In the genomic region with DNA sequence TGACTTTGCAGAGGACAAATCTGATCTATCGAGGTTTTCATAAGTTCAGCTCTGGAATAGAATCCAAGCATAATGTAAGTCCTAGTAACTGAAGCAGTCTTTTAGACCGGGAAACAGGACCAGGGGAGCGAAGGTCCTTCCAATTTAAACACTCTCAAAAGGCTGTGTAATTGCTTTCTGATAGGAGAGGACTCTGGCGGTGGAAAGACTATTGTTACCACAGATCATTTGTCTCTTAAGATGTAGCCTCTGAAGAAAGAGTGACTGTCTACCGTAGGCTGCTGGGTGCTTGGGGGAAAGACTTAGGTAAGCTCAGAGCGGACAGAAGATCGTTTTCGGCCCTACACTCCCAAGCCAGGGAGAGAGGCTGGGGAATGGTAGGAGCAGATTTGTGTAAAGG, we compare ENCODE assay signal across 20 mouse cellular contexts.
"Had no signal": no experiment of that assay in that cellular context is flagged by ENCODE, and none has a peak within 500 bp of the region (broad histone marks: within the 10 kb centered on the region; RNA-seq: fewer than 3 reads in every experiment).

No protein-coding gene starts in this region.

- H3K9ac ChIP-seq: liver, embryonic 13.5 days; liver, embryonic 15.5 days; liver, postnatal 0 days; lung, embryonic 15.5 days; midbrain, embryonic 13.5 days; neural tube, embryonic 12.5 days; stomach, embryonic 15.5 days had no signal

- H3K4me1 ChIP-seq: lung, embryonic 15.5 days; stomach, embryonic 15.5 days had no signal

- H3K27ac ChIP-seq: liver, embryonic 13.5 days; liver, embryonic 15.5 days; lung, embryonic 15.5 days; macrophage; midbrain, embryonic 13.5 days; neural tube, embryonic 12.5 days; stomach, embryonic 15.5 days; stomach, postnatal 0 days had no signal

- DNase-seq: liver, embryonic 13.5 days; liver, postnatal 0 days; lung, adult 2 months; lung, postnatal 14 days; lung, postnatal 36 days; right cerebral cortex, postnatal 14 days; thymus, postnatal 25 days; thymus, postnatal 4 days had no signal

- ATAC-seq: liver, postnatal 0 days; lung, postnatal 0 days; midbrain, embryonic 13.5 days; midbrain, embryonic 16.5 days had no signal

- H3K27me3 ChIP-seq: lung, embryonic 15.5 days; midbrain, embryonic 13.5 days; neural tube, embryonic 12.5 days; stomach, embryonic 15.5 days had no signal

- H3K4me3 ChIP-seq: liver, embryonic 13.5 days; liver, embryonic 15.5 days; lung, embryonic 15.5 days; megakaryocyte, embryonic 14.5 days; midbrain, embryonic 13.5 days; myocyte; neural tube, embryonic 12.5 days; stomach, embryonic 15.5 days had no signal

- H3K9me3 ChIP-seq: liver, embryonic 13.5 days; liver, embryonic 15.5 days; lung, embryonic 15.5 days; megakaryocyte, embryonic 14.5 days; midbrain, embryonic 13.5 days; neural tube, embryonic 12.5 days; stomach, embryonic 15.5 days had no signal

- H3K36me3 ChIP-seq: liver, embryonic 13.5 days; liver, embryonic 15.5 days; lung, embryonic 15.5 days; midbrain, embryonic 13.5 days; neural tube, embryonic 12.5 days; stomach, embryonic 15.5 days had no signal

- H3K4me2 ChIP-seq: liver, embryonic 13.5 days; liver, embryonic 15.5 days; lung, embryonic 15.5 days; midbrain, embryonic 11.5 days; midbrain, embryonic 13.5 days; neural tube, embryonic 12.5 days; stomach, embryonic 15.5 days had no signal
